Mouse (Mus musculus): ENCODE data around the gene Tns3. TPM values are rescaled to one million over a fixed set of nuclear protein-coding genes. Genes with fewer than 3 reads are reported as not detected.

Tns3 gene
- total RNA-seq (2012; rRNA removed) (not detected in 2 replicates), polyA plus RNA-seq (2012; ENCODE audit: insufficient read depth in 1 of 2, insufficient read length in 2 of 2, low read depth in 1 of 2, low replicate concordance in 2 of 2, missing spikeins in 1 of 2) (not detected)

GRCm38 (mm10) chr11:8664393-8664743 is at the start of gene Tns3:
TSS of gene Tns3 (minus strand) at chr11:8664535.
- no peaks in the 10 kb centered on the region for H3K27me3 ChIP-seq (ENCODE audit: control insufficient read depth in 1 of 2, insufficient read depth in 2 of 2, low read length in 2 of 2)
- H3K79me2 ChIP-seq (ENCODE audit: control insufficient read depth, insufficient read depth, low read length, poor library complexity) = no peaks in the 10 kb centered on the region
- no peaks in the 10 kb centered on the region for H3K4me1 ChIP-seq (ENCODE audit: control insufficient read depth in 1 of 2, insufficient read depth in 2 of 2, low read length in 2 of 2)
- H3K27ac ChIP-seq (ENCODE audit: control insufficient read depth, low read depth, low read length) = no peak within 1 kb of the TSS
- no peak within 1 kb of the TSS for H3K9ac ChIP-seq (ENCODE audit: control insufficient read depth, low read depth, low read length, poor library complexity, severe bottlenecking)
- no peaks in the 10 kb centered on the region for H3K36me3 ChIP-seq (ENCODE audit: control insufficient read depth in 1 of 2, insufficient read depth in 2 of 2, low read length in 2 of 2)
- DNase-seq (ENCODE audit: low read depth, low spot score) = no peak
- no peak for TF ChIP-seq MAFK (IDR thresholded peaks at IDR 0.05; ENCODE audit: borderline replicate concordance, low read depth, low read length)
- TF ChIP-seq NRF1 (IDR thresholded peaks at IDR 0.05; ENCODE audit: insufficient read depth, low read depth, low read length, poor library complexity, severe bottlenecking) = no peak
- TF ChIP-seq CHD1 (IDR thresholded peaks at IDR 0.05; ENCODE audit: low read depth, low read length) = no peak
- no peak for TF ChIP-seq ZNF384 (IDR thresholded peaks at IDR 0.05; ENCODE audit: low read depth, low read length)
- TF ChIP-seq CHD2 (IDR thresholded peaks at IDR 0.05; ENCODE audit: low read length) = no peak
- no peak for TF ChIP-seq POLR2AphosphoS5 (IDR thresholded peaks at IDR 0.05; ENCODE audit: borderline replicate concordance, low read depth, low read length)
- TF ChIP-seq JUND (IDR thresholded peaks at IDR 0.05; ENCODE audit: low read depth, low read length) = no peak
- TF ChIP-seq TCF12 (IDR thresholded peaks at IDR 0.05; ENCODE audit: low read depth, low read length) = no peak
- TF ChIP-seq UBTF (IDR thresholded peaks at IDR 0.05; ENCODE audit: borderline replicate concordance, insufficient read depth, low read depth, low read length) = no peak
- H3K9me3 ChIP-seq (replicated peaks; ENCODE audit: insufficient read depth, low read length) = no peaks in the 10 kb centered on the region
- no peak within 1 kb of the TSS for H3K4me3 ChIP-seq (ENCODE audit: control insufficient read depth in 1 of 2, insufficient read depth in 1 of 2, low read depth in 2 of 2, low read length in 2 of 2)

- no peak overlapping the region for H3K27ac ChIP-seq (ENCODE audit: control insufficient read depth, low read depth, low read length)
- H3K9ac ChIP-seq (ENCODE audit: control insufficient read depth, low read depth, low read length, poor library complexity, severe bottlenecking) = no peak overlapping the region
- no peaks in the 10 kb centered on the region for H3K79me2 ChIP-seq (ENCODE audit: control insufficient read depth, insufficient read depth, low read length, poor library complexity)
- H3K9me3 ChIP-seq (replicated peaks; ENCODE audit: insufficient read depth, low read length) = no peaks in the 10 kb centered on the region
- no peaks in the 10 kb centered on the region for H3K4me1 ChIP-seq (ENCODE audit: control insufficient read depth in 1 of 2, insufficient read depth in 2 of 2, low read length in 2 of 2)
- no peaks in the 10 kb centered on the region for H3K36me3 ChIP-seq (ENCODE audit: control insufficient read depth in 1 of 2, insufficient read depth in 2 of 2, low read length in 2 of 2)
- no peak for DNase-seq (ENCODE audit: low read depth, low spot score)
- no peak overlapping the region for H3K4me3 ChIP-seq (ENCODE audit: control insufficient read depth in 1 of 2, insufficient read depth in 1 of 2, low read depth in 2 of 2, low read length in 2 of 2)
- no peaks in the 10 kb centered on the region for H3K27me3 ChIP-seq (ENCODE audit: control insufficient read depth in 1 of 2, insufficient read depth in 2 of 2, low read length in 2 of 2)
- TF ChIP-seq E2F4 (IDR thresholded peaks at IDR 0.05; ENCODE audit: borderline replicate concordance, low read depth, low read length) = no peak
- TF ChIP-seq MYB (IDR thresholded peaks at IDR 0.05; ENCODE audit: low read depth, low read length) = no peak
- no peak for TF ChIP-seq NELFE (IDR thresholded peaks at IDR 0.05; ENCODE audit: low read depth, low read length)
- no peak for TF ChIP-seq RAD21 (IDR thresholded peaks at IDR 0.05; ENCODE audit: low read depth, low read length)
- TF ChIP-seq CHD1 (IDR thresholded peaks at IDR 0.05; ENCODE audit: low read depth, low read length) = no peak
- TF ChIP-seq USF2 (IDR thresholded peaks at IDR 0.05; ENCODE audit: borderline replicate concordance in 1 of 2, insufficient read depth in 1 of 2, low read depth in 1 of 2, low read length in 2 of 2) = no peak
- TF ChIP-seq TAL1 (IDR thresholded peaks at IDR 0.05; ENCODE audit: low read length) = no peak
- no peak for TF ChIP-seq MAZ (IDR thresholded peaks at IDR 0.05; ENCODE audit: low read depth, low read length)
- no peak for TF ChIP-seq ZNF384 (IDR thresholded peaks at IDR 0.05; ENCODE audit: low read depth, low read length)
- no peak for TF ChIP-seq GATA1 (IDR thresholded peaks at IDR 0.05; ENCODE audit: low read depth, low read length)
- no peak for TF ChIP-seq TCF12 (IDR thresholded peaks at IDR 0.05; ENCODE audit: low read depth, low read length)
- TF ChIP-seq EP300 (IDR thresholded peaks at IDR 0.05; ENCODE audit: low read depth in 1 of 2, low read length in 2 of 2) = no peak
- TF ChIP-seq MAX (IDR thresholded peaks at IDR 0.05; ENCODE audit: low read length) = no peak
- no peak for TF ChIP-seq MXI1 (IDR thresholded peaks at IDR 0.05; ENCODE audit: low read depth, low read length)
- TF ChIP-seq MYC (IDR thresholded peaks at IDR 0.05; ENCODE audit: low read depth, low read length) = no peak
- TF ChIP-seq HCFC1 (IDR thresholded peaks at IDR 0.05; ENCODE audit: low read depth, low read length) = no peak
- TF ChIP-seq ZKSCAN1 (IDR thresholded peaks at IDR 0.05; ENCODE audit: low read depth, low read length) = no peak
- no peak for TF ChIP-seq CHD2 (IDR thresholded peaks at IDR 0.05; ENCODE audit: low read length)
- TF ChIP-seq CTCF (IDR thresholded peaks at IDR 0.05 in 2 of 3, conservative IDR thresholded peaks at IDR 0.05 in 1 of 3; ENCODE audit: control insufficient read depth in 1 of 3, insufficient read depth in 1 of 3, low read depth in 2 of 3, low read length in 3 of 3, poor library complexity in 1 of 3, severe bottlenecking in 1 of 3) = no peak
- no peak for TF ChIP-seq ZMIZ1 (IDR thresholded peaks at IDR 0.05; ENCODE audit: low read depth, low read length)
Observed at GRCm38 (mm10) chr11:8706246-8707041, 42.1 kb upstream of the Tns3 start.

Data from MEL (cell line).